Mouse (Mus musculus) limb, embryonic 14.5 days (tissue): ENCODE measurements at regions not wholly inside any gene's neighbourhood (a gene's known extent, or its start where the extent isn't known, plus 50 kb on each side); places are given as distances from the start of the nearest gene placed in this dataset.

ENCODE experiments used
- ATAC-seq: fragments of 200-750 bp; cut with Nextera tagmentation; 2 replicates; pipeline ENCODE4 v1.8.0; 2017; ENCODE audit warnings: low read depth, moderate number of reproducible peaks, moderate TSS enrichment; ENCODE audit not compliant: low FRiP score
- DNase-seq: peaks from one replicate; pipeline ENCODE4 v3.0.0-alpha.2; 2015; ENCODE audit warnings: low spot score
- H3K27ac ChIP-seq: fragments of 300-500 bp; sonication (generic); replicated peaks from 2 replicates; pipeline ENCODE4 v1.5.1; 2014; ENCODE audit warnings: low read depth, mild to moderate bottlenecking, low read length, moderate library complexity, mixed read lengths
- H3K27me3 ChIP-seq: fragments of 300-500 bp; sonication (generic); 2 replicates; pipeline ENCODE4 v1.6.1; 2014; ENCODE audit warnings: low read length, mixed read lengths; ENCODE audit not compliant: control insufficient read depth, insufficient read depth
- H3K36me3 ChIP-seq: fragments of 300-500 bp; sonication (generic); 2 replicates; pipeline ENCODE4 v1.6.1; 2014; ENCODE audit warnings: mild to moderate bottlenecking, low read length, moderate library complexity, mixed read lengths; ENCODE audit not compliant: control insufficient read depth, insufficient read depth
- H3K4me1 ChIP-seq: fragments of 300-500 bp; sonication (generic); 2 replicates; pipeline ENCODE4 v1.6.1; 2014; ENCODE audit warnings: antibody characterized with exemption, low read length, mixed read lengths; ENCODE audit not compliant: control insufficient read depth, insufficient read depth
- H3K4me2 ChIP-seq: fragments of 300-500 bp; sonication (generic); replicated peaks from 2 replicates; pipeline ENCODE4 v1.6.1; 2014; ENCODE audit warnings: low read depth, mild to moderate bottlenecking, low read length, moderate library complexity; ENCODE audit not compliant: severe bottlenecking
- H3K4me3 ChIP-seq: fragments of 300-500 bp; sonication (generic); replicated peaks from 2 replicates; pipeline ENCODE4 v1.5.1; 2014; ENCODE audit warnings: low read length
- H3K9ac ChIP-seq: fragments of 300-500 bp; sonication (generic); 2 replicates; pipeline ENCODE4 v1.6.1; 2014; ENCODE audit warnings: mild to moderate bottlenecking, low read depth, low read length, moderate library complexity; ENCODE audit not compliant: severe bottlenecking
- H3K9me3 ChIP-seq: fragments of 300-500 bp; sonication (generic); 2 replicates; pipeline ENCODE4 v1.6.1; 2016; ENCODE audit warnings: low read length; ENCODE audit not compliant: control insufficient read depth
- POLR2A ChIP-seq: fragments of 200-500 bp; IDR thresholded peaks from 2 replicates; pipeline ENCODE4 v1.8.0; 2012; ENCODE audit warnings: inconsistent platforms, mild to moderate bottlenecking, moderate library complexity, borderline replicate concordance; ENCODE audit not compliant: insufficient read depth, insufficient read length; ENCODE audit errors: extremely low read depth
- WGBS: fragments of 180-500 bp; shearing (Covaris S2); extraction: QIAGEN DNeasy Blood & Tissue Kit; methylation state at CpG from one replicate; pipeline ENCODE4 v1.1.7; 2014; 5-methylcytosine and 5-hydroxymethylcytosine counted together

- DNase-seq (no peak), ATAC-seq (no peak)
- H3K9ac ChIP-seq = no peak overlapping the region
- no peaks in the 10 kb centered on the region for H3K4me1 ChIP-seq
- H3K36me3 ChIP-seq = no peaks in the 10 kb centered on the region
- no peak overlapping the region for H3K4me3 ChIP-seq
- no peak for TF ChIP-seq POLR2A
- H3K4me2 ChIP-seq = no peak overlapping the region
- H3K27me3 ChIP-seq = no peaks in the 10 kb centered on the region
- no peak overlapping the region for H3K27ac ChIP-seq
- no peaks in the 10 kb centered on the region for H3K9me3 ChIP-seq
- WGBS = 38% methylated on average over 5 of the region's 5 CpGs
Observed at GRCm38 (mm10) chr13:58686822-58687221, 76.1 kb upstream of the Slc28a3 start.

- 52% methylated on average over 2 of the region's 2 CpGs for WGBS
Observed at GRCm38 (mm10) chr13:58687609-58688008, 76.9 kb upstream of the Slc28a3 start.

GRCm38 (mm10) chr13:58688249-58688648, 77.6 kb upstream of the Slc28a3 start:
- Histone ChIP-seq H3K36me3 (no peaks in the 10 kb centered on the region), H3K27me3 (no peaks in the 10 kb centered on the region), H3K9ac (no peak overlapping the region), H3K9me3 (no peaks in the 10 kb centered on the region), H3K4me2 (no peak overlapping the region), H3K4me1 (no peaks in the 10 kb centered on the region), H3K27ac (no peak overlapping the region), H3K4me3 (no peak overlapping the region)
- no peak for TF ChIP-seq POLR2A
- ATAC-seq (no peak), DNase-seq (no peak)
- 65% methylated on average over 2 of the region's 2 CpGs for WGBS

More at GRCm38 (mm10) chr13:58687609-58688008, 76.9 kb upstream of the Slc28a3 start:
- Histone ChIP-seq H3K4me1 (no peaks in the 10 kb centered on the region), H3K27ac (no peak overlapping the region), H3K9me3 (no peaks in the 10 kb centered on the region), H3K36me3 (no peaks in the 10 kb centered on the region), H3K9ac (no peak overlapping the region), H3K4me3 (no peak overlapping the region), H3K27me3 (no peaks in the 10 kb centered on the region), H3K4me2 (no peak overlapping the region)
- TF ChIP-seq POLR2A = no peak
- ATAC-seq (no peak), DNase-seq (no peak)

- no peak for TF ChIP-seq POLR2A
- ATAC-seq = no peak
- H3K27me3 ChIP-seq = no peaks in the 10 kb centered on the region
Observed at GRCm38 (mm10) chr13:58694703-58695102, 84.0 kb upstream of the Slc28a3 start.

GRCm38 (mm10) chr13:58695964-58696363, 85.3 kb upstream of the Slc28a3 start:
- no peak overlapping the region for H3K4me2 ChIP-seq
- H3K4me1 ChIP-seq = no peaks in the 10 kb centered on the region
- H3K9ac ChIP-seq = no peak overlapping the region
- ATAC-seq (no peak), DNase-seq (no peak)
- WGBS = 96% methylated on average over 4 of the region's 4 CpGs
- H3K9me3 ChIP-seq = no peaks in the 10 kb centered on the region
- no peaks in the 10 kb centered on the region for H3K36me3 ChIP-seq
- no peak overlapping the region for H3K27ac ChIP-seq
- no peaks in the 10 kb centered on the region for H3K27me3 ChIP-seq
- TF ChIP-seq POLR2A = no peak
- no peak overlapping the region for H3K4me3 ChIP-seq

More at GRCm38 (mm10) chr13:58694703-58695102, 84.0 kb upstream of the Slc28a3 start:
- Histone ChIP-seq H3K9me3 (no peaks in the 10 kb centered on the region), H3K9ac (no peak overlapping the region), H3K4me1 (no peaks in the 10 kb centered on the region), H3K4me2 (no peak overlapping the region), H3K4me3 (no peak overlapping the region), H3K27ac (no peak overlapping the region), H3K36me3 (no peaks in the 10 kb centered on the region)
- 41% methylated on average over 6 of the region's 6 CpGs for WGBS
- DNase-seq = no peak

- no peak for ATAC-seq
- Histone ChIP-seq H3K4me3 (no peak overlapping the region), H3K27ac (no peak overlapping the region), H3K4me2 (no peak overlapping the region), H3K36me3 (no peaks in the 10 kb centered on the region), H3K4me1 (no peaks in the 10 kb centered on the region), H3K9me3 (no peaks in the 10 kb centered on the region), H3K9ac (no peak overlapping the region), H3K27me3 (no peaks in the 10 kb centered on the region)
- no peak for DNase-seq
- TF ChIP-seq POLR2A = no peak
- WGBS = 87% methylated on average over 8 of the region's 8 CpGs
Observed at GRCm38 (mm10) chr13:58700021-58700420, 89.3 kb upstream of the Slc28a3 start.
